Comparison of ENCODE assay signal across 12 mouse cellular contexts in the genomic region with DNA sequence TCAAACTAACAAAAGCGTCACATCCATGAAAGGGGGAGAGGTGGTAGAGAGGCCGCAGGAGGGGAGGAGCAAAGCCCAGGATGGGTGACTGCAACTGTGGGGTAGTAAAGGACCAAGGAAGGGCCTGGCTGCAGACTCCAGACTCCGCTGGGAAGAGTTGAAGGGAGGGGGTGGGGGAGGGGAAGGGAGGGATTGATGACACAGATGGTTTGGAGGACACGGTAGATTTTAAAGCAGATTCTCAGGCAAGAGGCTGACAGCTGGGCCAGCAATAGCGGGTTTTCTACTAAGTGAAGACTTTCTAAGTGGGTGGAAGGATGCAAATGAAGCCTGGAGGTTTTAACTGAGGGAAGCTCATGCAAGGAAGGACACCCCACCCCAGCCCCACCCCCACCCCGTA. TPM values are rescaled to one million over a fixed set of nuclear protein-coding genes. Genes with fewer than 3 reads are reported as not detected.
DNase-seq lines count a peak whose midpoint lies in the region; ATAC-seq and TF ChIP-seq lines count a peak whose summit lies in the region.
"Had no signal": no experiment of that assay in that cellular context is flagged by ENCODE, and none has a peak within 500 bp of the region (broad histone marks: within the 10 kb centered on the region; RNA-seq: fewer than 3 reads in every experiment).

No protein-coding gene starts in this region.

- DNase-seq in hindbrain, embryonic 10.5 days (ENCODE audit: low spot score), result peak; percentile 56
- DNase-seq in midbrain, embryonic 14.5 days, result peak; percentile 49
- no peak for DNase-seq in midbrain, postnatal 0 days (ENCODE audit: low spot score)
- peak; percentile 54 for DNase-seq in embryonic facial prominence, embryonic 10.5 days (ENCODE audit: low spot score)
- no peak for DNase-seq in heart, adult 18-20 months
- DNase-seq: gastrocnemius, postnatal 14 days; kidney, adult 2 months; lung, adult 18-20 months had no signal

- peaks cover 28% of the 10 kb centered on the region for H3K4me1 ChIP-seq in hindbrain, embryonic 10.5 days (replicated peaks)
- peaks cover 5% of the 10 kb centered on the region for H3K4me1 ChIP-seq in hindbrain, embryonic 13.5 days (replicated peaks)
- H3K4me1 ChIP-seq in midbrain, embryonic 14.5 days (ENCODE audit: control insufficient read depth, insufficient read depth, low read length), result peaks cover 4% of the 10 kb centered on the region; the same call in 1 of the 2 replicates
- H3K4me1 ChIP-seq in midbrain, postnatal 0 days (ENCODE audit: insufficient read depth, low read length), result peaks cover 3% of the 10 kb centered on the region; the same call in 1 of the 2 replicates
- H3K4me1 ChIP-seq in embryonic facial prominence, embryonic 10.5 days, result peaks cover 26% of the 10 kb centered on the region
- H3K4me1 ChIP-seq in neural tube, embryonic 12.5 days, result peaks cover 15% of the 10 kb centered on the region

- peaks cover 68% of the 10 kb centered on the region for H3K36me3 ChIP-seq in hindbrain, embryonic 10.5 days
- no peaks in the 10 kb centered on the region for H3K36me3 ChIP-seq in hindbrain, embryonic 13.5 days
- no peaks in the 10 kb centered on the region; the same call in 1 of the 2 replicates for H3K36me3 ChIP-seq in midbrain, embryonic 14.5 days (ENCODE audit: control insufficient read depth, insufficient read depth, low read length)
- no peaks in the 10 kb centered on the region for H3K36me3 ChIP-seq in midbrain, postnatal 0 days (ENCODE audit: insufficient read depth, low read length)
- peaks cover 71% of the 10 kb centered on the region for H3K36me3 ChIP-seq in embryonic facial prominence, embryonic 10.5 days (replicated peaks)
- H3K36me3 ChIP-seq in neural tube, embryonic 12.5 days, result peaks cover 11% of the 10 kb centered on the region

- WGBS in hindbrain, embryonic 10.5 days, result 11% methylated on average over 6 of the region's 6 CpGs
- WGBS in hindbrain, embryonic 13.5 days, result 5% methylated on average over 6 of the region's 6 CpGs
- WGBS in midbrain, embryonic 14.5 days, result 10% methylated on average over 6 of the region's 6 CpGs
- 18% methylated on average over 6 of the region's 6 CpGs for WGBS in midbrain, postnatal 0 days
- 15% methylated on average over 6 of the region's 6 CpGs for WGBS in embryonic facial prominence, embryonic 10.5 days
- WGBS in neural tube, embryonic 12.5 days, result 9% methylated on average over 6 of the region's 6 CpGs

- ATAC-seq in hindbrain, embryonic 13.5 days (ENCODE audit: low FRiP score), result no peak
- ATAC-seq in midbrain, embryonic 14.5 days (ENCODE audit: low FRiP score, low TSS enrichment), result no peak
- ATAC-seq in midbrain, postnatal 0 days (ENCODE audit: low FRiP score), result no peak
- ATAC-seq in neural tube, embryonic 12.5 days (ENCODE audit: low FRiP score, low read depth), result 0 out of 2 replicates have a peak, but pooled peaks have one; percentile 35
- ATAC-seq in erythroid progenitor cell, adult 5-6 weeks (replicated peaks; ENCODE audit: low FRiP score, poor library complexity, severe bottlenecking), result no peak

- no peaks in the 10 kb centered on the region for H3K9me3 ChIP-seq in hindbrain, embryonic 10.5 days
- H3K9me3 ChIP-seq in hindbrain, embryonic 13.5 days, result no peaks in the 10 kb centered on the region
- H3K9me3 ChIP-seq in midbrain, embryonic 14.5 days (ENCODE audit: control insufficient read depth, low read length), result no peaks in the 10 kb centered on the region
- no peaks in the 10 kb centered on the region for H3K9me3 ChIP-seq in midbrain, postnatal 0 days (ENCODE audit: low read length)
- H3K9me3 ChIP-seq in embryonic facial prominence, embryonic 10.5 days, result no peaks in the 10 kb centered on the region
- no peaks in the 10 kb centered on the region for H3K9me3 ChIP-seq in neural tube, embryonic 12.5 days
- H3K9me3 ChIP-seq: heart, embryonic 15.5 days had no signal

- peak overlapping the region; percentile 22 for H3K4me3 ChIP-seq in hindbrain, embryonic 10.5 days
- H3K4me3 ChIP-seq in hindbrain, embryonic 13.5 days, result no peak overlapping the region
- H3K4me3 ChIP-seq in midbrain, embryonic 14.5 days (replicated peaks; ENCODE audit: low read depth, low read length), result no peak overlapping the region
- no peak overlapping the region for H3K4me3 ChIP-seq in midbrain, postnatal 0 days (ENCODE audit: low read depth, low read length)
- H3K4me3 ChIP-seq in embryonic facial prominence, embryonic 10.5 days, result peak overlapping the region; percentile 36; the same call in 1 of the 2 replicates
- no peak overlapping the region for H3K4me3 ChIP-seq in neural tube, embryonic 12.5 days
- H3K4me3 ChIP-seq: heart, embryonic 15.5 days had no signal

- H3K27ac ChIP-seq in hindbrain, embryonic 10.5 days, result 0 out of 2 replicates have a peak overlapping the region, but pooled peaks have one; percentile 41
- H3K27ac ChIP-seq in hindbrain, embryonic 13.5 days, result no peak overlapping the region
- H3K27ac ChIP-seq in midbrain, embryonic 14.5 days (replicated peaks; ENCODE audit: low read depth, low read length), result no peak overlapping the region
- H3K27ac ChIP-seq in midbrain, postnatal 0 days (ENCODE audit: low read depth, low read length), result no peak overlapping the region
- peak overlapping the region; percentile 19; the same call in 1 of the 2 replicates for H3K27ac ChIP-seq in embryonic facial prominence, embryonic 10.5 days (replicated peaks)
- H3K27ac ChIP-seq in neural tube, embryonic 12.5 days, result no peak overlapping the region
- H3K27ac ChIP-seq: heart, embryonic 15.5 days had no signal

- no peak overlapping the region for H3K9ac ChIP-seq in hindbrain, embryonic 13.5 days
- H3K9ac ChIP-seq in midbrain, embryonic 14.5 days (replicated peaks; ENCODE audit: low read length), result no peak overlapping the region
- H3K9ac ChIP-seq in midbrain, postnatal 0 days (replicated peaks; ENCODE audit: low read length, poor library complexity, severe bottlenecking), result no peak overlapping the region
- no peak overlapping the region for H3K9ac ChIP-seq in neural tube, embryonic 12.5 days
- H3K9ac ChIP-seq: heart, embryonic 15.5 days had no signal

- H3K4me2 ChIP-seq in hindbrain, embryonic 13.5 days, result no peak overlapping the region
- no peak overlapping the region for H3K4me2 ChIP-seq in midbrain, embryonic 14.5 days (ENCODE audit: low read length)
- no peak overlapping the region for H3K4me2 ChIP-seq in midbrain, postnatal 0 days (ENCODE audit: low read depth, low read length, poor library complexity, severe bottlenecking)
- H3K4me2 ChIP-seq in neural tube, embryonic 12.5 days (replicated peaks), result peak overlapping the region; percentile 27; the same call in 1 of the 2 replicates
- H3K4me2 ChIP-seq: heart, embryonic 15.5 days had no signal

- H3K27me3 ChIP-seq in hindbrain, embryonic 10.5 days (ENCODE audit: insufficient read depth, poor library complexity, severe bottlenecking), result no peaks in the 10 kb centered on the region
- no peaks in the 10 kb centered on the region for H3K27me3 ChIP-seq in hindbrain, embryonic 13.5 days
- no peaks in the 10 kb centered on the region for H3K27me3 ChIP-seq in midbrain, embryonic 14.5 days (ENCODE audit: control insufficient read depth, insufficient read depth, low read length)
- no peaks in the 10 kb centered on the region for H3K27me3 ChIP-seq in midbrain, postnatal 0 days (ENCODE audit: insufficient read depth, low read length)
- no peaks in the 10 kb centered on the region for H3K27me3 ChIP-seq in embryonic facial prominence, embryonic 10.5 days (replicated peaks; ENCODE audit: low read depth, poor library complexity, severe bottlenecking)
- H3K27me3 ChIP-seq in neural tube, embryonic 12.5 days (replicated peaks), result no peaks in the 10 kb centered on the region
- H3K27me3 ChIP-seq: heart, embryonic 15.5 days had no signal

- no peak for TF ChIP-seq CTCF in midbrain, postnatal 0 days (IDR thresholded peaks at IDR 0.05)

RNA-seq across cellular contexts. Expression of a gene that starts 4.3 kb away (rescaled TPM):
- polyA plus RNA-seq in hindbrain, embryonic 10.5 days (2016; fragmentation: Nextera tagmentation; extraction: Ambion mirVana), result 6.1 and 7.3 TPM in 2 replicates
- 1.1 and 1.7 TPM in 2 replicates for polyA plus RNA-seq in hindbrain, embryonic 13.5 days (2015; fragmentation: Nextera tagmentation; extraction: Ambion mirVana)
- polyA plus RNA-seq in midbrain, embryonic 14.5 days (2014; fragmentation: Nextera tagmentation; extraction: Ambion mirVana), result 0.84 and 2.0 TPM in 2 replicates
- total RNA-seq in midbrain, postnatal 0 days (2014; rRNA removed), result 0.71 and 1.0 TPM in 2 replicates
- polyA plus RNA-seq in midbrain, postnatal 0 days (2015; fragmentation: Nextera tagmentation; extraction: Ambion mirVana), result 0.28 and 0.72 TPM in 2 replicates
- 8.6 and 10.5 TPM in 2 replicates for polyA plus RNA-seq in embryonic facial prominence, embryonic 10.5 days (2016; fragmentation: Nextera tagmentation; extraction: Ambion mirVana)
- polyA plus RNA-seq in neural tube, embryonic 12.5 days (2016; fragmentation: Nextera tagmentation; extraction: Ambion mirVana), result 3.9 and 5.6 TPM in 2 replicates
- total RNA-seq in erythroid progenitor cell, adult 5-6 weeks (2015; ENCODE audit: low replicate concordance), result 144 and 159 TPM in 2 replicates
- 223 and 224 TPM in 2 replicates for total RNA-seq in erythroid progenitor cell, adult 5-6 weeks (2017; ENCODE audit: low replicate concordance)
- under 1 TPM; 0.10 to 0.15 TPM for total RNA-seq in heart, adult 18-20 months (2021)

RNA-seq across cellular contexts. Expression of a gene that starts 55.4 kb away (rescaled TPM):
- polyA plus RNA-seq in hindbrain, embryonic 10.5 days (2016; fragmentation: Nextera tagmentation; extraction: Ambion mirVana), result 17.7 and 21.1 TPM in 2 replicates
- polyA plus RNA-seq in hindbrain, embryonic 13.5 days (2015; fragmentation: Nextera tagmentation; extraction: Ambion mirVana), result 18.4 and 18.9 TPM in 2 replicates
- 13.0 and 18.5 TPM in 2 replicates for polyA plus RNA-seq in midbrain, embryonic 14.5 days (2014; fragmentation: Nextera tagmentation; extraction: Ambion mirVana)
- total RNA-seq in midbrain, postnatal 0 days (2014; rRNA removed), result 12.4 and 17.5 TPM in 2 replicates
- 15.3 and 17.0 TPM in 2 replicates for polyA plus RNA-seq in midbrain, postnatal 0 days (2015; fragmentation: Nextera tagmentation; extraction: Ambion mirVana)
- 16.9 and 17.8 TPM in 2 replicates for polyA plus RNA-seq in embryonic facial prominence, embryonic 10.5 days (2016; fragmentation: Nextera tagmentation; extraction: Ambion mirVana)
- polyA plus RNA-seq in neural tube, embryonic 12.5 days (2016; fragmentation: Nextera tagmentation; extraction: Ambion mirVana), result 16.6 and 19.5 TPM in 2 replicates
- total RNA-seq in erythroid progenitor cell, adult 5-6 weeks (2015; ENCODE audit: low replicate concordance), result 17.3 and 21.4 TPM in 2 replicates
- 16.7 and 21.1 TPM in 2 replicates for total RNA-seq in erythroid progenitor cell, adult 5-6 weeks (2017; ENCODE audit: low replicate concordance)
- total RNA-seq in heart, adult 18-20 months (2021), result 10 to 100 TPM; 12.4 to 15.3 TPM

Comparison
In these comparisons a context has a peak if more than half of its experiments do, and no peak if none do; other contexts are left out.
1. DNase-seq: peak in hindbrain, embryonic 10.5 days (single experiment), midbrain, embryonic 14.5 days (single experiment) and embryonic facial prominence, embryonic 10.5 days (single experiment); none in midbrain, postnatal 0 days (single experiment) and heart, adult 18-20 months (0 of 2).
2. H3K27ac ChIP-seq: peak in hindbrain, embryonic 10.5 days (single experiment) and embryonic facial prominence, embryonic 10.5 days (single experiment); none in hindbrain, embryonic 13.5 days (single experiment), midbrain, embryonic 14.5 days (single experiment), midbrain, postnatal 0 days (single experiment) and neural tube, embryonic 12.5 days (single experiment).
3. H3K4me3 ChIP-seq: peak in hindbrain, embryonic 10.5 days (single experiment) and embryonic facial prominence, embryonic 10.5 days (single experiment); none in hindbrain, embryonic 13.5 days (single experiment), midbrain, embryonic 14.5 days (single experiment), midbrain, postnatal 0 days (single experiment) and neural tube, embryonic 12.5 days (single experiment).